Comparison of ENCODE assay signal across 13 mouse cellular contexts in the genomic region with DNA sequence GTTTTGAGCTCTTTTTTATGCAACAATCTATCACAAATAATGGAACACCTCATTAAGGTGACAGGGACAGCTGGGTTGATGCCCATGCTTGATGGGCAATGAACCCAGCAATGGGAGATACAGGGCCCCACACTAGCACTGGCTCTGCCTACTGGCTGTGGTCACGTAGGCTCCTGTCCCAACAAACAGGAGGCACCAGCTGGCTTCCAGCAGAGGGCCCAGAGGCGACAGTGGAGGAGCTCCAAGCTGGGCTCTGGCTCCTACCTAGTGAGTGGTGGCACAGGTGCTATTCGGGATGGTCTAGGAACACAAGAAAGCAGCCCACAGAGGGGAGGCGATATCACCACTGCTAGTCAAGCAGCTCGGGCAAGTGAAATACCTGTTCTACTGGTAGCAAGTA.
"Had no signal": no experiment of that assay in that cellular context is flagged by ENCODE, and none has a peak within 500 bp of the region (broad histone marks: within the 10 kb centered on the region; RNA-seq: fewer than 3 reads in every experiment).

No protein-coding gene starts in this region.

- H3K27me3 ChIP-seq: neural tube, embryonic 15.5 days had no signal

- H3K9me3 ChIP-seq: limb, embryonic 10.5 days; neural tube, embryonic 15.5 days had no signal

- H3K4me2 ChIP-seq: neural tube, embryonic 15.5 days had no signal

- H3K4me3 ChIP-seq: left cerebral cortex, adult 2 months; limb, embryonic 10.5 days; myocyte; neural tube, embryonic 15.5 days had no signal

- H3K4me1 ChIP-seq: limb, embryonic 10.5 days; neural tube, embryonic 15.5 days had no signal

- DNase-seq: kidney, adult 8-10 months; kidney, postnatal 25 days; lung, adult 18-20 months; lung, postnatal 14 days; midbrain, embryonic 14.5 days; right cerebral cortex, adult 18-20 months; thymus, adult 2 months; thymus, postnatal 25 days had no signal

- ATAC-seq: intestine, postnatal 0 days had no signal

- H3K27ac ChIP-seq: limb, embryonic 10.5 days; neural tube, embryonic 15.5 days had no signal

- H3K9ac ChIP-seq: neural tube, embryonic 15.5 days had no signal
